Mouse (Mus musculus): ENCODE data around the gene Cxcr3. TPM values are rescaled to one million over a fixed set of nuclear protein-coding genes. Genes with fewer than 3 reads are reported as not detected.

Cxcr3 gene
- polyA plus RNA-seq, 1 experiment from 2014 or later = not detected

DNA sequence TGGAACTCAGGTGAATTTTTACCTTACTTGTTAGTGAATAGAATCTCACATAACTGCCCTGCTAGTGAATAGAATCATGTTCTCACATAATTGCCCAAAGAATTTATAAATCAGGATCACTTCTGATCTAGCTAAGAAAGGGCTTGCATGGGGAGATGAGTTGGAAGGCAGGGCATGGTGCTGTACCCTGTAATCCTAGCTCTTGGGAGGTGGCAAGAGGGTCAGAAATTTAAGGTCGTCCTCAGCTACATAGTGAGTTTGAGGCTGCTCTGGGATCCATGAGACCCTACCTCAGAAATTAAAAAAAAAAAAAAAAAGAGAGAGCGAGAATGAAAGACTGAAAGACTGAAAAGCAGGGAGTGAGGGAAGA lies 7.0 kb upstream of the Cxcr3 start:
- no peak for ATAC-seq (replicated peaks; ENCODE audit: insufficient number of reproducible peaks, low FRiP score, low TSS enrichment)
- Histone ChIP-seq H3K9me3 (replicated peaks; ENCODE audit: control insufficient read depth, low read length) (no peaks in the 10 kb centered on the region), H3K4me1 (ENCODE audit: control insufficient read depth, insufficient read depth, low read length) (no peaks in the 10 kb centered on the region), H3K9ac (ENCODE audit: low read depth, low read length) (no peak overlapping the region), H3K36me3 (ENCODE audit: control insufficient read depth, insufficient read depth, low read length) (no peaks in the 10 kb centered on the region), H3K27ac (ENCODE audit: low read depth, low read length) (no peak overlapping the region), H3K27me3 (ENCODE audit: control insufficient read depth, insufficient read depth, low read length) (peaks cover 11% of the 10 kb centered on the region), H3K4me3 (ENCODE audit: low read depth, low read length) (no peak overlapping the region), H3K4me2 (no peak overlapping the region)
- 86% methylated on average over 2 of the region's 2 CpGs for WGBS (ENCODE audit: insufficient replicate concordance)

DNA sequence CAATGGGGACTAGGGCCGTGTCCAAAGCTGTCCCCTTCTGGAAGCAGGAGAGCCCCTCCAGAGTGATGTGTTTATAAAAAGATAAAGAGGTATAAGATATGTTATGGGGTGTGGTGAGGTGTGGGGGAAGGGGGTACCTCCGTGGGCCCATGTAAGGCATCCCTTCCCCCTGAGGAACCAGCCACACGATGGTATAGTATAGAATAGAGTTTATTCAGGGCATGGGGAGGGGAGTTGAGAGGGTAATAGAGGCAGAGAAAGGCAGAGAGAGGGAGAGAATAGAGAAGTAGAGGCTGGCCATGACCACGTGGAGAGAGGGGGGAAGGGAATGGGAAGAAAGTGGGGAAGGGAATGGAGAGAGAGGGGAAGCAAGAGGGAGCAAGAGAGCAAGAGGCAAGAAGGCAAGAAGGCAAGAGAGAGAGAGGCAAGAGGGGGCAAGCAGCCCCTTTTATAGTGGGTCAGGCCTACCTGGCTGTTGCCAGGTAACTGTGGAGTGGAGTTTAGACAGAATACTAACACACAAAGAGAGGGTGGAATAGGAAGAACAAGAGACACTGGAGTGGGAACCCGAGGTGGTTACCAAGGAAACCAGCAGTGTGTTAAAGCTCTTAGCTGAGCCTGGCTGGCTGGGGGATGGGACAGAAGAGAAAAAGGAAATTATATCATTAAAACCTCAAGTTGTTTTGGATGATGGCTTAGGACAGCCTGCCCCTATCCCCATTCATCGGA lies 6.4 kb upstream of the Cxcr3 start:
- 61% methylated on average over 6 of the region's 6 CpGs for WGBS (ENCODE audit: insufficient replicate concordance)
- Histone ChIP-seq H3K9me3 (replicated peaks; ENCODE audit: control insufficient read depth, low read length) (no peaks in the 10 kb centered on the region), H3K27ac (ENCODE audit: low read depth, low read length) (no peak overlapping the region), H3K9ac (ENCODE audit: low read depth, low read length) (no peak overlapping the region), H3K4me3 (ENCODE audit: low read depth, low read length) (no peak overlapping the region), H3K4me2 (no peak overlapping the region), H3K36me3 (ENCODE audit: control insufficient read depth, insufficient read depth, low read length) (no peaks in the 10 kb centered on the region), H3K4me1 (ENCODE audit: control insufficient read depth, insufficient read depth, low read length) (no peaks in the 10 kb centered on the region), H3K27me3 (ENCODE audit: control insufficient read depth, insufficient read depth, low read length) (peaks cover 11% of the 10 kb centered on the region)
- ATAC-seq (replicated peaks; ENCODE audit: insufficient number of reproducible peaks, low FRiP score, low TSS enrichment) = no peak

DNA sequence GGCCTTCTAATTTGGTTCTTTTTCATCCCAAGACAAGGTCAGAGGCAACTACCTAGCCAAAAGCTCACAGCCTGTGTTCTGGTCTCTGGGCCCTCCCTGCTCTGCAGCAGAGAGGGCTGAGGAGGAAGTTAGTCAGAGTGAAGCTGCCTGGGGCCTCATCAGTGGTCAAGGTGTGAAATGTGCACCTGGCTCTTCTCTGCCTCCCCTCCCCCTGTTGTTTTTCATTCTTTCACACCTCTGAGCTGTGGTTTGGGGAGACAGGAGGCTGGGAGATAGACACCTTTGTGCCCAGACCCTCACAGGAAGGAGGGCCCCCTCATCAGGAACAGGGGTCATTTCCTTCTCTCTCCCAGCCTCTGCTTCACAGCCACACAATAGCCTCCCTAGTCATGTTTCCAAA lies 3.1 kb upstream of the Cxcr3 start:
- no peak overlapping the region for H3K4me2 ChIP-seq
- no peaks in the 10 kb centered on the region for H3K9me3 ChIP-seq (replicated peaks; ENCODE audit: control insufficient read depth, low read length)
- no peak overlapping the region for H3K27ac ChIP-seq (ENCODE audit: low read depth, low read length)
- H3K4me1 ChIP-seq (ENCODE audit: control insufficient read depth, insufficient read depth, low read length) = no peaks in the 10 kb centered on the region
- H3K36me3 ChIP-seq (ENCODE audit: control insufficient read depth, insufficient read depth, low read length) = no peaks in the 10 kb centered on the region
- no peak overlapping the region for H3K9ac ChIP-seq (ENCODE audit: low read depth, low read length)
- H3K4me3 ChIP-seq (ENCODE audit: low read depth, low read length) = no peak overlapping the region
- ATAC-seq (replicated peaks; ENCODE audit: insufficient number of reproducible peaks, low FRiP score, low TSS enrichment) = no peak
- H3K27me3 ChIP-seq (ENCODE audit: control insufficient read depth, insufficient read depth, low read length) = peaks cover 14% of the 10 kb centered on the region

- no peak overlapping the region for H3K4me3 ChIP-seq (ENCODE audit: low read depth, low read length)
- H3K9me3 ChIP-seq (replicated peaks; ENCODE audit: control insufficient read depth, low read length) = no peaks in the 10 kb centered on the region
- H3K9ac ChIP-seq (ENCODE audit: low read depth, low read length) = no peak overlapping the region
- H3K36me3 ChIP-seq (ENCODE audit: control insufficient read depth, insufficient read depth, low read length) = no peaks in the 10 kb centered on the region
- no peak for ATAC-seq (replicated peaks; ENCODE audit: insufficient number of reproducible peaks, low FRiP score, low TSS enrichment)
- WGBS (ENCODE audit: insufficient replicate concordance) = 57% methylated on average over 5 of the region's 5 CpGs
- no peak overlapping the region for H3K4me2 ChIP-seq
- no peak overlapping the region for H3K27ac ChIP-seq (ENCODE audit: low read depth, low read length)
- H3K4me1 ChIP-seq (ENCODE audit: control insufficient read depth, insufficient read depth, low read length) = no peaks in the 10 kb centered on the region
- H3K27me3 ChIP-seq (ENCODE audit: control insufficient read depth, insufficient read depth, low read length) = peaks cover 14% of the 10 kb centered on the region
These were observed 912 bp upstream of the Cxcr3 start for GRCm38 (mm10) chrX:101734981-101735380.

DNA sequence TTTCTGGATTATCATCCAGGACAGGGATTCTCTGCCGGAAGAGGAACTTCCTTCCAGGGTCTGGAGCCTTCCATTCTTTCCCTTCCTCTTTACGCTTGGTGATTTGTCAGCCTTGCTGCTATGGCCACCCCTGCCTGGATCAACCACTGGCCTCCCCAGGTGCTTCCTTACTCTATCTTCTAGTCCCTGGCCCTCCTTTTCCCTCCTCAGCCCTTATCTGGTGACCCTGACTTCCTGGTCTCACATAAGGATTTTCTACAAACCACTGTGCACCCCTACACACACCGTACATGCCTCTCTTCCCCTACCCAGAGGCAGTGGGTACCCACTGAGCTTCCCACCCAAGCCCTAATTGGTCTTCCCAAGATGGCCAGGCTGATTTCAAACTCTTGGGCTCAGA lies 781 bp downstream of the Cxcr3 start:
- H3K27ac ChIP-seq (ENCODE audit: low read depth, low read length) = no peak overlapping the region
- H3K27me3 ChIP-seq (ENCODE audit: control insufficient read depth, insufficient read depth, low read length) = peaks cover 14% of the 10 kb centered on the region
- H3K4me2 ChIP-seq = no peak overlapping the region
- H3K4me1 ChIP-seq (ENCODE audit: control insufficient read depth, insufficient read depth, low read length) = no peaks in the 10 kb centered on the region
- WGBS (ENCODE audit: insufficient replicate concordance) = 70% methylated on average over 3 of the region's 3 CpGs
- no peak; the same call in 1 of the 2 replicates for ATAC-seq (replicated peaks; ENCODE audit: insufficient number of reproducible peaks, low FRiP score, low TSS enrichment)
- H3K4me3 ChIP-seq (ENCODE audit: low read depth, low read length) = no peak overlapping the region
- H3K36me3 ChIP-seq (ENCODE audit: control insufficient read depth, insufficient read depth, low read length) = no peaks in the 10 kb centered on the region
- no peaks in the 10 kb centered on the region for H3K9me3 ChIP-seq (replicated peaks; ENCODE audit: control insufficient read depth, low read length)
- no peak overlapping the region for H3K9ac ChIP-seq (ENCODE audit: low read depth, low read length)

DNA sequence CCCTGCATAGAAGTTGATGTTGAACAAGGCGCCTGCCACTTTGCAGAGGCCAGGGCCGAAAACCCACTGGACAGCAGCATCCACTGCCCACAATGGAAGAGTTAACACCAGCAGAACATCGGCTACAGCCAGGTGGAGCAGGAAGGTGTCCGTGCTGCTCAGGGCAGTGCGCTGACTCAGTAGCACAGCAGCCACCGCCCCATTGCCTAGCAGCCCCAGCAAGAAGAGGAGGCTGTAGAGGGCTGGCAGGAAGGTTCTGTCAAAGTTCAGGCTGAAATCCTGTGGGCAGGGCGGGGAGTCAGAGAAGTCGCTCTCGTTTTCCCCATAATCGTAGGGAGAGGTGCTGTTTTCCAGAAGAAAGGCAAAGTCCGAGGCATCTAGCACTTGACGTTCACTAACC lies 1.4 kb downstream of the Cxcr3 start:
- Histone ChIP-seq H3K4me1 (ENCODE audit: control insufficient read depth, insufficient read depth, low read length) (no peaks in the 10 kb centered on the region), H3K9me3 (replicated peaks; ENCODE audit: control insufficient read depth, low read length) (no peaks in the 10 kb centered on the region), H3K4me2 (no peak overlapping the region), H3K36me3 (ENCODE audit: control insufficient read depth, insufficient read depth, low read length) (no peaks in the 10 kb centered on the region), H3K4me3 (ENCODE audit: low read depth, low read length) (no peak overlapping the region), H3K9ac (ENCODE audit: low read depth, low read length) (no peak overlapping the region), H3K27me3 (ENCODE audit: control insufficient read depth, insufficient read depth, low read length) (peaks cover 14% of the 10 kb centered on the region), H3K27ac (ENCODE audit: low read depth, low read length) (no peak overlapping the region)
- WGBS (ENCODE audit: insufficient replicate concordance) = 69% methylated on average over 12 of the region's 12 CpGs
- ATAC-seq (replicated peaks; ENCODE audit: insufficient number of reproducible peaks, low FRiP score, low TSS enrichment) = no peak

- H3K4me2 ChIP-seq = no peak overlapping the region
These were observed 4.1 kb downstream of the Cxcr3 start for GRCm38 (mm10) chrX:101730010-101730409.

DNA sequence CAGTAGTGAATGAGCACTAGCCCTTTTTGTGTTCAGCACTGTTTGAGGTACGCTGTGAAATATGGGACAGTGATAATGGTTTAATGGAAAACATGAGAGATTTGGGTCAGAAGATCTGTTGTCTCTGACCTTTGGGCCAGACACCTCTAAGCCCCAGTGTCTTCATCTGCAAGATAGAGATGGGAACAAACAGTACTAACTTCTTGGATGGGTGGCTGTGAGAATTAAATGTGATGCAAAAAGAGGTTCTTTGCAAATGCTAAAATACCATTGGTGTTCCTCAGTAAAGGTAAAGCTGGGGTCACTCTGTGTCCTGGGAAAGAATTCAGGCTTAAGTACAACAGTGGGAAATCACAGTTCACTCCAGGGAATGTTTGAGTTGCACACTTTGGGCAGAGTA lies 13.7 kb downstream of the Cxcr3 start:
- WGBS (ENCODE audit: insufficient replicate concordance) = 69% methylated on average over 1 of the region's 1 CpGs
- Histone ChIP-seq H3K27me3 (ENCODE audit: control insufficient read depth, insufficient read depth, low read length) (peaks cover 8% of the 10 kb centered on the region; the same call in 1 of the 2 replicates), H3K27ac (ENCODE audit: low read depth, low read length) (no peak overlapping the region), H3K9me3 (replicated peaks; ENCODE audit: control insufficient read depth, low read length) (no peaks in the 10 kb centered on the region), H3K36me3 (ENCODE audit: control insufficient read depth, insufficient read depth, low read length) (no peaks in the 10 kb centered on the region), H3K4me2 (no peak overlapping the region), H3K4me3 (ENCODE audit: low read depth, low read length) (no peak overlapping the region), H3K4me1 (ENCODE audit: control insufficient read depth, insufficient read depth, low read length) (no peaks in the 10 kb centered on the region), H3K9ac (ENCODE audit: low read depth, low read length) (no peak overlapping the region)
- ATAC-seq (replicated peaks; ENCODE audit: insufficient number of reproducible peaks, low FRiP score, low TSS enrichment) = no peak

More at GRCm38 (mm10) chrX:101730010-101730409, 4.1 kb downstream of the Cxcr3 start:
- Histone ChIP-seq H3K27me3 (ENCODE audit: control insufficient read depth, insufficient read depth, low read length) (peaks cover 5% of the 10 kb centered on the region), H3K9ac (ENCODE audit: low read depth, low read length) (no peak overlapping the region), H3K9me3 (replicated peaks; ENCODE audit: control insufficient read depth, low read length) (no peaks in the 10 kb centered on the region), H3K36me3 (ENCODE audit: control insufficient read depth, insufficient read depth, low read length) (no peaks in the 10 kb centered on the region), H3K4me3 (ENCODE audit: low read depth, low read length) (no peak overlapping the region), H3K27ac (ENCODE audit: low read depth, low read length) (no peak overlapping the region), H3K4me1 (ENCODE audit: control insufficient read depth, insufficient read depth, low read length) (no peaks in the 10 kb centered on the region)
- no peak for ATAC-seq (replicated peaks; ENCODE audit: insufficient number of reproducible peaks, low FRiP score, low TSS enrichment)

DNA sequence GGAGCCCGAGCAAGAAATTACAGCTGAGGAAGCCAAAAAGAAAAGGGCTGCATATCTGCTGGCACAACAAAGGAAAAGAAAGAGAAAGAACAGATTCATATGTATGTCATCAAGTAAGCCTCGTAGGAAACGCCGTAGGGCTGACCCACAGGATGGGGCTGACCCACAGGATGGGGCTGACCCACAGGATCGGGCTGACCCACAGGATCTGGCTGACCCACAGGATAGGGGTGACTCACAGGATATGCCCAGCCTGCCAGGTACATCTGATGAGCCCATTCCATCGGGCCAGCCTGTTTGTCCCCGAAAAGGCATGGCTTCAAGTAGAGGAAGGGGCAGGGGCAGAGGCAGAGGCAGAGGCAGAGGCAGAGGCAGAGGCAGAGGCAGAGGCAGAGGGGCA lies 29.0 kb downstream of the Cxcr3 start:
- H3K4me3 ChIP-seq (ENCODE audit: low read depth, low read length) = no peak overlapping the region
- no peak overlapping the region for H3K27ac ChIP-seq (ENCODE audit: low read depth, low read length)
- no peak overlapping the region for H3K9ac ChIP-seq (ENCODE audit: low read depth, low read length)
- no peaks in the 10 kb centered on the region for H3K4me1 ChIP-seq (ENCODE audit: control insufficient read depth, insufficient read depth, low read length)
- 66% methylated on average over 7 of the region's 7 CpGs for WGBS (ENCODE audit: insufficient replicate concordance)
- no peak for ATAC-seq (replicated peaks; ENCODE audit: insufficient number of reproducible peaks, low FRiP score, low TSS enrichment)
- H3K9me3 ChIP-seq (replicated peaks; ENCODE audit: control insufficient read depth, low read length) = no peaks in the 10 kb centered on the region
- H3K36me3 ChIP-seq (ENCODE audit: control insufficient read depth, insufficient read depth, low read length) = no peaks in the 10 kb centered on the region
- no peak overlapping the region for H3K4me2 ChIP-seq
- H3K27me3 ChIP-seq (ENCODE audit: control insufficient read depth, insufficient read depth, low read length) = no peaks in the 10 kb centered on the region

Measured in heart, embryonic 11.5 days (tissue).